Mouse (Mus musculus): ENCODE data around the gene Gm6657. TPM values are rescaled to one million over a fixed set of nuclear protein-coding genes. Genes with fewer than 3 reads are reported as not detected.

The Gm6657 gene
- not detected in 2 replicates for polyA plus RNA-seq (2012; rRNA removed)

GRCm38 (mm10) chr12:78193942-78194341, at the start of gene Gm6657:
Gm6657 (plus strand) TSS chr12:78194242.

GRCm38 (mm10) chr12:78225707-78226518, 31.9 kb downstream of the Gm6657 start, which contains the start of gene Gphn:
Gphn (plus strand) TSS chr12:78226379.

Other genes with a start within 250 kb of the Gm6657 start
- gene Gphn, start 32.1 kb downstream of the Gm6657 start, polyA plus RNA-seq (2012; rRNA removed): 21.6 and 22.2 TPM in 2 replicates

All from central nervous system, embryonic 11.5 days (tissue).